Mouse (Mus musculus) embryonic fibroblast, embryonic 13.5 days (primary cell): ENCODE data around the gene Bbs4. TPM values are rescaled to one million over a fixed set of nuclear protein-coding genes. Genes with fewer than 3 reads are reported as not detected.

Source experiments
- H3K27ac ChIP-seq: 2 replicates; pipeline ENCODE4 v1.5.1; 2012; ENCODE audit warnings: low read length, control low read depth, inconsistent platforms; ENCODE audit not compliant: insufficient read depth
- H3K4me1 ChIP-seq: 2 replicates; pipeline ENCODE4 v1.6.1; 2011; ENCODE audit warnings: low read length; ENCODE audit not compliant: control insufficient read depth, insufficient read depth
- H3K4me3 ChIP-seq: 2 replicates; pipeline ENCODE4 v1.5.1; 2011; ENCODE audit warnings: mild to moderate bottlenecking, control low read depth, low read length; ENCODE audit not compliant: insufficient read depth
- CTCF ChIP-seq: IDR thresholded peaks from 2 replicates; pipeline ENCODE4 v1.5.1; 2011; ENCODE audit warnings: mild to moderate bottlenecking, control low read depth, low read length, moderate library complexity, borderline replicate concordance; ENCODE audit not compliant: insufficient read depth
- POLR2A ChIP-seq: IDR thresholded peaks from 2 replicates; pipeline ENCODE4 v1.6.1; 2011; ENCODE audit warnings: low read depth, mild to moderate bottlenecking, control low read depth, low read length, moderate library complexity
- polyA plus RNA-seq: library from polyadenylated mRNA; stranded (reverse); fragments of >200 nt; gene quantifications from 2 replicates; pipeline ENCODE4 v1.2.4, GENCODE M21; 2011; ENCODE audit warnings: low read depth; ENCODE audit not compliant: missing spikeins, insufficient read length

The Bbs4 gene
- polyA plus RNA-seq, 1 experiment: 6.5 TPM

DNA sequence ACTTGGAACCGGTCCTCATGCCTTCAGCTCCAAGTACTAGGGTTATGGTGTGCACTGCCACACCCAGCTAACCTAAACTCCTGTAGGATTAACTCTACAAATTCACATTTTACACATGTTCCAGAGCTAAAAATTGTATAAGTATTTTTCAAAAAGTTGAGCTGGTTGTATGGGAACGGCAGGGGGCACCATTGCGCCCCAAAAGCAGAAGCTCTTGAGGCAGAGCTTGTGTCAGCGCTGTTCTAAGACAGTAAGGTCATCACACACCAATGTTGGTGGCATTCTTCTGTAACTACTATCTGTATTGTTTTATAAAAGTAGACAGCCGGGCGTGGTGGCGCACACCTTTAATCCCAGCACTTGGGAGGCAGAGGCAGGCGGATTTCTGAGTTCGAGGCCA, 13.3 kb downstream of the Bbs4 start:
- Histone ChIP-seq H3K4me1 (peaks cover 2% of the 10 kb centered on the region; the same call in 1 of the 2 replicates), H3K27ac (no peak overlapping the region), H3K4me3 (no peak overlapping the region)
- TF ChIP-seq POLR2A (no peak), CTCF (0 out of 2 replicates have a peak, but pooled peaks have one; percentile 39)

DNA sequence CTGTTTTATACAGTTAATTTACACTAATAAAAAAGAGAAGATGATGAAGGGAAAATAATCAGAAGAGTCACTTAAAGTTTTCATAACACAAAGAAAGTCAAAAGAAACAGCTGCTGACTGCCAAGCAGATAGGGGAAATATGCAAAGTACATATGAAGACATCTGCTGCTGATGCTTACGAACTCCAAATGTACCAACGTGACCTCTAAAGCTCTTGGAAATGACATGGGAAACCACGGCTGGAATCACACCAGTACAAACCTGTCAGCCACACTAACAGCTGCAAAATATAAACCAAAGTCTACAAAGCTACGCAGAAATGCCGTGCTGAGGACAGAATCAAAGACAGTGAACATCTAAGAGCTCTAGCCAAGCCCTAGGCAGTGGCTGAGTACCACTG, 14.2 kb downstream of the Bbs4 start:
- Histone ChIP-seq H3K4me1 (peaks cover 2% of the 10 kb centered on the region; the same call in 1 of the 2 replicates), H3K4me3 (no peak overlapping the region), H3K27ac (no peak overlapping the region)
- TF ChIP-seq POLR2A (no peak), CTCF (no peak)

DNA sequence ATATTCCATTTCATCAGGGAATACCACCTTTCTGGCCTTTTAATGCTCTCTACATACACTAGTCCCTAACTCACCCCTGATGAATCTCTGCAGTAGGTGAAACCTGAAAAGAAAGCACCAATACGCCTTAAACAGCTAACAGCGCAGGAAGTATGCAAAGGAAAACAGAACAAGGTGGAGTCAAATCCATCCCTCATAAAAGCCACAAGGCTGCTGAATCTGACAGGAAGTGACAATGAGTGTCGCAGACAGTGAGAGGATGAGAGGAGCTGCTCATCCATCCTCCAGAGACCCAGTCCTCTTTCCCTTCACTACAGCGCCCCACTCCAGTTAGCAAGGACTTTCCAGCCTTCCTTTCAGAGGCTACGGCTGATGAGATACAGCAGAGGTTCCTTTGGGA, 14.9 kb downstream of the Bbs4 start:
- Histone ChIP-seq H3K27ac (no peak overlapping the region), H3K4me3 (no peak overlapping the region), H3K4me1 (peaks cover 2% of the 10 kb centered on the region; the same call in 1 of the 2 replicates)
- TF ChIP-seq POLR2A (no peak), CTCF (no peak)

DNA sequence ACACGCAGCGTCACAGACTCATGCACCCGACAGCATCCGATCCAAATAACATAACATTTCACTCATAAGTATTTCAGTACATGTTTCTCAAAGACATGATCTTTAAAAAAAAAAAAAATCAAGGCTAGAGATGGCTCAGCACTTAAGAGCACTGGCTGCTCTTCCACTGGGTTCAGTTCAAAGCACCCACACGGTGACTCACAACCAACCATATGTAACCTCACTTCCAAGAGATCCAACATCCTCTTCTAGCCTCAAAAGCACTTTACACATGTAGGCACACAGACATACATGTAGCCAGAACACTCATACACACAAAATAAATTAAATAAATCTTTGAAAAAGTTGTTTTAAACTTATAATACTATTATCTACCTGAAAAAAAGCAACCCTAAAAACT, 15.4 kb downstream of the Bbs4 start:
- TF ChIP-seq CTCF (no peak), POLR2A (no peak)

DNA sequence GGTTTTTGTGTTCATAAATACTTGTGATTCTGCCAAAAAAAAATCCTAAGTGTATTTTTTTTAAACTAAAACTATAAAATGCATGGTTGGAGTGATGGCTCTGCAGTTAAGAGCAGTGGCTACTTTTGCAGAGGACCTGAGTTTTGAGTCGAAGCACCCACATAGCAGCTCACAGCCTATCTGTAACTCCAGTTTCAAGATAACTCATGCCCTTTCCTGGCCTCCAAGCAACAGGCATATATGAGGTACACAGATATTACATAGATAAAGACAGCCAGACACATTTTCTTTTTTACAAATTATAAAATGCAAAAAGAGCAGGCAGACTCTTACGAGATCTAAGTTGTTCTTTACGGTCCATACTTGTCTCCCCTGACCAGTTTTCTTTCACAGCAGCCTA, 16.8 kb downstream of the Bbs4 start:
- peaks cover 2% of the 10 kb centered on the region; the same call in 1 of the 2 replicates for H3K4me1 ChIP-seq
- no peak overlapping the region for H3K4me3 ChIP-seq
- H3K27ac ChIP-seq: no peak overlapping the region
- TF ChIP-seq POLR2A (no peak), CTCF (no peak)

More for the DNA sequence above, 15.4 kb downstream of the Bbs4 start:
- Histone ChIP-seq H3K4me1 (peaks cover 2% of the 10 kb centered on the region; the same call in 1 of the 2 replicates), H3K27ac (no peak overlapping the region), H3K4me3 (no peak overlapping the region)

DNA sequence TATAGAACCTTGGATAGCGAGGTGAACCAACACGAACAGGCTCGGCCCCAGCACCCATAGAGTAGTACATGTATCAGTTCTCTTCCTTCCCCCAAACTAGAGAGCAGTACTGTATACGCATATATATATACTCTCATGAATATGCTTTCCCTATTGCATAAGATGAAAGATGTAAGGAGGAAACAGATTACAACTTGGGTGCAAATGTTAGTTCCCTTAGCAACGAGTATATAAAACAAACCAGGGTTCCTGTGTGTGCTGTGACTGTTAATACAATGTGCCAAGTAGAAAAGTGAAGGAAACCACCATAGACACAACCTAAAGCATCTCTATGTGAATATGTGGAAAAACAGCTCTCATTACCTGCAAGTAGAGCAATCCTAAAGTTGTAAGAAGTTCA, 23.3 kb downstream of the Bbs4 start:
- H3K27ac ChIP-seq: no peak overlapping the region
- TF ChIP-seq POLR2A (no peak), CTCF (no peak)
- H3K4me1 ChIP-seq: no peaks in the 10 kb centered on the region
- no peak overlapping the region for H3K4me3 ChIP-seq

DNA sequence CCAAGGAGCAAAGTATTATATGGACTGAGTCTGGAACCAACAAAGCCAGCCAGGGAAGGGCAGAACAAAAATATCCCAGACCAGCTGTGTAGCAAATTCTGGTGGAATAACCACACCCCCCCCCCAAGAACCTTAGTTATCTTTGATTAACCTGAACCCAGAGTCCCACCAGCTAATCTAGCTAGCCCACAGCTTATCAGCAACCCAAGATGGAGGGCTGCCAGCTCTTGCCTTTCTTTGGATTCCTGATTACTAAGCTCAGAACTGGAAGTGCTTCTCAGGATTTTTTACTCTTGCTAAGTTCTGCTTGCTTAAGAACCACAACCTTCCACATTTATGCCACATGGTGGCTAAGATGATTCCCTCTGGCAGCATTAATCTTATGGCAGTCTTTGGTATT, 29.0 kb downstream of the Bbs4 start:
- TF ChIP-seq POLR2A: no peak
- no peak for TF ChIP-seq CTCF

DNA sequence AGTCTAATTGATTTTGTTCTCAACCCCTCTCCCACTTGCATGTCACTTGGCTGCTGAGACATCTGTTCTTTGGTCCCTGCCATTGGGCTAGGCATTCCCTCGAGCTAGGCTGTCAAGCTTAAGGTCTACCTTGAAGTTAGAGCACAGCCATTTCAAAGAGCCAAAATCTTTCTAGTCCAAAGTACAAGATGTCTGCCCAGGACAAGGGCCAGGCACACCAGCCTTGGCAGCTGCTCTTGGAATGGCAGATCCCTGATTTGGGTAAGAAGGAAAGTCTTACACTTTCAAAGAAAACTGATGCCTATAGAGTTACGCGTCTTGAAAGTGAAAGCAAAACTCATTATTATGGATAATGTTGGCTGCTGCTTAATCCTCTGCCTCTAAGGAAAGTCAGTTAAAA, 37.1 kb downstream of the Bbs4 start:
- Histone ChIP-seq H3K27ac (no peak overlapping the region), H3K4me3 (no peak overlapping the region), H3K4me1 (peaks cover 19% of the 10 kb centered on the region)
- TF ChIP-seq POLR2A (no peak), CTCF (no peak)

More for the DNA sequence above, 29.0 kb downstream of the Bbs4 start:
- no peak overlapping the region for H3K27ac ChIP-seq
- no peaks in the 10 kb centered on the region for H3K4me1 ChIP-seq
- H3K4me3 ChIP-seq: no peak overlapping the region

DNA sequence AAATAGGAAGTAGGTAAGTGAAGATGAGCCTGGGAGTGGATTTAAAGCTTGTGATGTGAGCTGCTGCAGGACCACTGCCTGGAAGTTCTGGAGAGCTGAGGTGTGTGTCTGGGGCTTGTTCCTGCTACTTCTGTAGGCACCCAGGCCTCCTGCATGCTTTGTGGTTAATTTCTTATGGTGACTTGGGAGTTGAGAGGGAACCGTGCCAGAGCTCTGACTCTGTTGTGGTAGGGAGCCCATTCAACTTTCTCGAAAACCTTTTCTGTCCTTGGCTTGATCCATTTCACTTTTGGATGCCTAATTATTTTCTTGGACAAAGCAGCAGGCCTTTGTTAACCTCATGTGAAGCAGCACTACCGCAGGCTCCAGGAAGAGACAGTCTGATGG, 42.0 kb downstream of the Bbs4 start:
- H3K4me3 ChIP-seq: no peak overlapping the region
- TF ChIP-seq CTCF: no peak
- TF ChIP-seq POLR2A: no peak
- peak overlapping the region; percentile 97 for H3K27ac ChIP-seq
- peaks cover 36% of the 10 kb centered on the region for H3K4me1 ChIP-seq

DNA sequence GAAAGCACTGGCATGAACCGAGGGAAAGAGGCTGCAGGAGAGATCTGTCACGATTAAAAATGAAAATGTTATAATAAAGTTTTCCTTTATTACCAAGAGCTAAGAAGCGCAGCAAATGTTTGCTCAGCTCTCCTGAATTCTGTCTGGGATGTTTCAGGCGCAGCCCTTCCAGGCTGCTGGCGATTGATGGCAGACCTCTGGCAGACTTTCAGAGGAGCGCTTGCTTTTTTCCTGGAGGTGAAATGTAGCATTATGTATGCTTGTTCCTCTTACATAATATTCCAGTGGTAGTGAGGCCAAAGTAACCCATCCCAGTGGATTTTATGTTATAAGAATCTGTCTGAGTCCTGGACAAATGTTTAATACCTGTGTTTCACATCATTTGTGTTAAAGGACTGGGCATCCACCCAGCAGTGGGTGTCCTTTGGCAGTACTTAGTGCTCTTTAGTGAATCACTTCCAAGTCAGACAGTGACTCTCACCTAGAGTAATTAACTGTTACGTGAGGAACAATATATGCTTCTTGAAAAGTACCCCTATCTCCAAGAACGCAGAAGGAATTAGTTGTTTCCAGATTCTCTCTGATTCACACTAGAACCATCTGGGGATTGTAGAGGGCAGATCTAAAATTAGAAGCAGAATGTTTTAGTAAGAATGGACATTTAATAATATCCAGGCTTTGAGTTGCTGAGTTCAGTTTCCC, 42.6 kb downstream of the Bbs4 start:
- TF ChIP-seq POLR2A: no peak
- TF ChIP-seq CTCF: no peak
- H3K4me1 ChIP-seq: peaks cover 36% of the 10 kb centered on the region
- peak overlapping the region; percentile 97 for H3K27ac ChIP-seq
- no peak overlapping the region for H3K4me3 ChIP-seq

DNA sequence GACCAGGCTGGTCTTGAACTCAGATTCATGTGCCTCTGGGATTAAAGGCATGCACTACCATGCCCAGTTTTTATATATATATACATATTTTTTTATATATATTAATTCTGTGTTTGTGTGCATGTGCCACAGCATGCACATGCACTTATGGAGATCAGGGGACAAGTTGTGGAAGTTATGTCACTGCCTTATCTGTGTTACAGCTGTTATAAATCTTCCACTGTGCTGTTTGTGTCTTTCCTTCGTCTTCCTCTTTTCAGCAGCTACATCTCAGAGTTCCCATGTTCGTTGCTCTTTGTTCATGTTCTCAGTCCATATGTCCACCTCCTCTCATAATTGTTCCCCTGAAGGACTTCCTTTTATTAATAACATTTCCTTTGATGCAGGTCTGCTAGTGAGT, 45.4 kb downstream of the Bbs4 start:
- Histone ChIP-seq H3K4me3 (no peak overlapping the region), H3K27ac (peak overlapping the region; percentile 21; the same call in 1 of the 2 replicates), H3K4me1 (peaks cover 32% of the 10 kb centered on the region)
- no peak for TF ChIP-seq POLR2A
- no peak for TF ChIP-seq CTCF
